Mouse (Mus musculus) urinary bladder, postnatal 10 days (tissue): Measurements from ENCODE around the gene Sass6.
"Not testable (repeated sequence)": the region's sequence is repeated elsewhere in the genome, so short reads cannot be mapped to it uniquely, and the experiment has no call there.

Experiments
- DNase-seq: peaks from one replicate; pipeline ENCODE4 v3.0.0; 2022; ENCODE audit warnings: low spot score

The Sass6 gene

GRCm38 (mm10) chr3:116594728-116595602, at the start of gene Sass6:
Gene Sass6 (plus strand): TSS chr3:116594982.
- DNase-seq, result peak; percentile 98

GRCm38 (mm10) chr3:116547430-116547829, 47.4 kb upstream of the Sass6 start:
- no peak for DNase-seq

GRCm38 (mm10) chr3:116551362-116551761, 43.4 kb upstream of the Sass6 start:
- no peak for DNase-seq

GRCm38 (mm10) chr3:116561315-116561714, 33.5 kb upstream of the Sass6 start:
- not testable (repeated sequence) for DNase-seq

GRCm38 (mm10) chr3:116562408-116563094, 32.2 kb upstream of the Sass6 start, which contains the start of gene Lrrc39:
Gene Lrrc39 (plus strand): TSS chr3:116562973.
- DNase-seq, result no peak

GRCm38 (mm10) chr3:116563095-116563492, 31.7 kb upstream of the Sass6 start:
- no peak for DNase-seq

- DNase-seq, result no peak
Measured at GRCm38 (mm10) chr3:116570628-116571027, 24.2 kb upstream of the Sass6 start.

GRCm38 (mm10) chr3:116577286-116577685, 17.5 kb upstream of the Sass6 start:
- DNase-seq, result no peak

- DNase-seq, result no peak
Measured at GRCm38 (mm10) chr3:116582201-116582600, 12.6 kb upstream of the Sass6 start.

- no peak for DNase-seq
Measured at GRCm38 (mm10) chr3:116594076-116594727, 580 bp upstream of the Sass6 start.

- DNase-seq, result no peak
Measured at GRCm38 (mm10) chr3:116595603-116595991, 815 bp downstream of the Sass6 start.

GRCm38 (mm10) chr3:116599705-116600104, 4.9 kb downstream of the Sass6 start:
- DNase-seq, result no peak

- DNase-seq, result no peak
Measured at GRCm38 (mm10) chr3:116601005-116601404, 6.2 kb downstream of the Sass6 start.

- DNase-seq, result no peak
Measured at GRCm38 (mm10) chr3:116601781-116602180, 7.0 kb downstream of the Sass6 start.

GRCm38 (mm10) chr3:116604570-116604969, 9.8 kb downstream of the Sass6 start:
- DNase-seq, result no peak

- no peak for DNase-seq
Measured at GRCm38 (mm10) chr3:116614295-116614892, 19.6 kb downstream of the Sass6 start, which contains the start of gene Trmt13. Gene Trmt13 (minus strand): TSS chr3:116614587.

GRCm38 (mm10) chr3:116615318-116616068, 20.7 kb downstream of the Sass6 start:
- no peak for DNase-seq

- no peak for DNase-seq
Measured at GRCm38 (mm10) chr3:116618855-116619254, 24.1 kb downstream of the Sass6 start.

- no peak for DNase-seq
Measured at GRCm38 (mm10) chr3:116620636-116621370, 26.0 kb downstream of the Sass6 start.

- DNase-seq, result no peak
Measured at GRCm38 (mm10) chr3:116622641-116623040, 27.9 kb downstream of the Sass6 start.

- no peak for DNase-seq
Measured at GRCm38 (mm10) chr3:116631459-116631858, 36.7 kb downstream of the Sass6 start.
